Mouse (Mus musculus): ENCODE data around the gene Eif4h. TPM values are rescaled to one million over a fixed set of nuclear protein-coding genes. Genes with fewer than 3 reads are reported as not detected.
A peak's percentile ranks its signal among the peaks of the same experiment; 100 is the strongest.

Gene Eif4h
- polyA plus RNA-seq, 1 experiment from 2014 or later, result 401 TPM

- no peak overlapping the region for H3K4me3 ChIP-seq (ENCODE audit: low read depth, low read length)
- no peak for ATAC-seq (replicated peaks; ENCODE audit: low FRiP score)
- no peaks in the 10 kb centered on the region for H3K9me3 ChIP-seq (ENCODE audit: control insufficient read depth, low read length)
- H3K9ac ChIP-seq (ENCODE audit: low read depth, low read length), result no peak overlapping the region
- H3K27ac ChIP-seq (ENCODE audit: low read depth, low read length), result no peak overlapping the region
- H3K4me1 ChIP-seq (replicated peaks; ENCODE audit: control insufficient read depth, insufficient read depth, low read length), result no peaks in the 10 kb centered on the region; the same call in 1 of the 2 replicates
- 82% methylated on average over 12 of the region's 12 CpGs for WGBS
- DNase-seq (ENCODE audit: low spot score), result no peak
- H3K27me3 ChIP-seq (replicated peaks; ENCODE audit: control insufficient read depth, insufficient read depth, low read length), result no peaks in the 10 kb centered on the region
- no peaks in the 10 kb centered on the region for H3K36me3 ChIP-seq (ENCODE audit: control insufficient read depth, insufficient read depth, low read length)
- no peak overlapping the region for H3K4me2 ChIP-seq
These were observed 29.2 kb downstream of the Eif4h start for GRCm38 (mm10) chr5:134609916-134610643.

- Histone ChIP-seq H3K4me2 (no peak overlapping the region), H3K9ac (ENCODE audit: low read depth, low read length) (no peak overlapping the region), H3K9me3 (ENCODE audit: control insufficient read depth, low read length) (no peaks in the 10 kb centered on the region), H3K27me3 (replicated peaks; ENCODE audit: control insufficient read depth, insufficient read depth, low read length) (no peaks in the 10 kb centered on the region), H3K36me3 (ENCODE audit: control insufficient read depth, insufficient read depth, low read length) (no peaks in the 10 kb centered on the region), H3K27ac (ENCODE audit: low read depth, low read length) (no peak overlapping the region), H3K4me3 (ENCODE audit: low read depth, low read length) (no peak overlapping the region), H3K4me1 (replicated peaks; ENCODE audit: control insufficient read depth, insufficient read depth, low read length) (no peaks in the 10 kb centered on the region; the same call in 1 of the 2 replicates)
- DNase-seq (ENCODE audit: low spot score) (no peak), ATAC-seq (replicated peaks; ENCODE audit: low FRiP score) (no peak; the same call in 1 of the 2 replicates)
- WGBS, result 46% methylated on average over 5 of the region's 5 CpGs
These were observed 32.2 kb downstream of the Eif4h start for GRCm38 (mm10) chr5:134607121-134607520.

- Histone ChIP-seq H3K4me3 (ENCODE audit: low read depth, low read length) (no peak overlapping the region), H3K9me3 (ENCODE audit: control insufficient read depth, low read length) (no peaks in the 10 kb centered on the region), H3K4me1 (replicated peaks; ENCODE audit: control insufficient read depth, insufficient read depth, low read length) (no peaks in the 10 kb centered on the region), H3K36me3 (ENCODE audit: control insufficient read depth, insufficient read depth, low read length) (no peaks in the 10 kb centered on the region), H3K4me2 (no peak overlapping the region), H3K27ac (ENCODE audit: low read depth, low read length) (no peak overlapping the region), H3K27me3 (replicated peaks; ENCODE audit: control insufficient read depth, insufficient read depth, low read length) (no peaks in the 10 kb centered on the region), H3K9ac (ENCODE audit: low read depth, low read length) (no peak overlapping the region)
- DNase-seq (ENCODE audit: low spot score) (no peak), ATAC-seq (replicated peaks; ENCODE audit: low FRiP score) (0 out of 2 replicates have a peak, but pooled peaks have one; percentile 18)
These were observed 33.0 kb downstream of the Eif4h start for GRCm38 (mm10) chr5:134606314-134606713.

- DNase-seq (ENCODE audit: low spot score), result no peak
- Histone ChIP-seq H3K27me3 (replicated peaks; ENCODE audit: control insufficient read depth, insufficient read depth, low read length) (no peaks in the 10 kb centered on the region), H3K4me3 (ENCODE audit: low read depth, low read length) (no peak overlapping the region), H3K9me3 (ENCODE audit: control insufficient read depth, low read length) (no peaks in the 10 kb centered on the region), H3K27ac (ENCODE audit: low read depth, low read length) (no peak overlapping the region), H3K4me2 (no peak overlapping the region), H3K36me3 (ENCODE audit: control insufficient read depth, insufficient read depth, low read length) (no peaks in the 10 kb centered on the region), H3K9ac (ENCODE audit: low read depth, low read length) (no peak overlapping the region), H3K4me1 (replicated peaks; ENCODE audit: control insufficient read depth, insufficient read depth, low read length) (no peaks in the 10 kb centered on the region)
- WGBS, result 71% methylated on average over 11 of the region's 11 CpGs
- no peak for ATAC-seq (replicated peaks; ENCODE audit: low FRiP score)
These were observed 34.9 kb downstream of the Eif4h start for GRCm38 (mm10) chr5:134604376-134604775.

GRCm38 (mm10) chr5:134597711-134598110, 41.6 kb downstream of the Eif4h start:
- no peak overlapping the region for H3K4me2 ChIP-seq
- no peak overlapping the region for H3K27ac ChIP-seq (ENCODE audit: low read depth, low read length)
- no peaks in the 10 kb centered on the region for H3K27me3 ChIP-seq (replicated peaks; ENCODE audit: control insufficient read depth, insufficient read depth, low read length)
- peaks cover 5% of the 10 kb centered on the region for H3K4me1 ChIP-seq (replicated peaks; ENCODE audit: control insufficient read depth, insufficient read depth, low read length)
- WGBS, result 93% methylated on average over 10 of the region's 10 CpGs
- no peaks in the 10 kb centered on the region for H3K9me3 ChIP-seq (ENCODE audit: control insufficient read depth, low read length)
- no peak overlapping the region for H3K9ac ChIP-seq (ENCODE audit: low read depth, low read length)
- no peak overlapping the region for H3K4me3 ChIP-seq (ENCODE audit: low read depth, low read length)
- DNase-seq (ENCODE audit: low spot score), result no peak
- H3K36me3 ChIP-seq (ENCODE audit: control insufficient read depth, insufficient read depth, low read length), result peaks cover 43% of the 10 kb centered on the region
- no peak for ATAC-seq (replicated peaks; ENCODE audit: low FRiP score)

- Histone ChIP-seq H3K27me3 (replicated peaks; ENCODE audit: control insufficient read depth, insufficient read depth, low read length) (no peaks in the 10 kb centered on the region), H3K4me3 (ENCODE audit: low read depth, low read length) (no peak overlapping the region), H3K4me2 (0 out of 2 replicates have a peak overlapping the region, but pooled peaks have one; percentile 7), H3K9me3 (ENCODE audit: control insufficient read depth, low read length) (no peaks in the 10 kb centered on the region), H3K9ac (ENCODE audit: low read depth, low read length) (no peak overlapping the region), H3K4me1 (replicated peaks; ENCODE audit: control insufficient read depth, insufficient read depth, low read length) (peaks cover 12% of the 10 kb centered on the region), H3K36me3 (ENCODE audit: control insufficient read depth, insufficient read depth, low read length) (peaks cover 61% of the 10 kb centered on the region), H3K27ac (ENCODE audit: low read depth, low read length) (peak overlapping the region; percentile 61)
- ATAC-seq (replicated peaks; ENCODE audit: low FRiP score) (peak; percentile 96), DNase-seq (ENCODE audit: low spot score) (no peak)
- 41% methylated on average over 9 of the region's 9 CpGs for WGBS
These were observed 46.2 kb downstream of the Eif4h start for GRCm38 (mm10) chr5:134593093-134593492.

- H3K27ac ChIP-seq (ENCODE audit: low read depth, low read length), result peak overlapping the region; percentile 61; the same call in 1 of the 2 replicates
- 83% methylated on average over 11 of the region's 11 CpGs for WGBS
- DNase-seq (ENCODE audit: low spot score), result no peak
These were observed 47.2 kb downstream of the Eif4h start for GRCm38 (mm10) chr5:134592026-134592581.

GRCm38 (mm10) chr5:134589900-134590299, 49.4 kb downstream of the Eif4h start:
- 81% methylated on average over 3 of the region's 3 CpGs for WGBS
- H3K36me3 ChIP-seq (ENCODE audit: control insufficient read depth, insufficient read depth, low read length), result peaks cover 39% of the 10 kb centered on the region
- no peaks in the 10 kb centered on the region for H3K9me3 ChIP-seq (ENCODE audit: control insufficient read depth, low read length)

More at GRCm38 (mm10) chr5:134592026-134592581, 47.2 kb downstream of the Eif4h start:
- peaks cover 54% of the 10 kb centered on the region for H3K36me3 ChIP-seq (ENCODE audit: control insufficient read depth, insufficient read depth, low read length)
- no peaks in the 10 kb centered on the region for H3K9me3 ChIP-seq (ENCODE audit: control insufficient read depth, low read length)
- no peaks in the 10 kb centered on the region for H3K27me3 ChIP-seq (replicated peaks; ENCODE audit: control insufficient read depth, insufficient read depth, low read length)
- H3K4me3 ChIP-seq (ENCODE audit: low read depth, low read length), result no peak overlapping the region
- no peak overlapping the region for H3K9ac ChIP-seq (ENCODE audit: low read depth, low read length)
- ATAC-seq (replicated peaks; ENCODE audit: low FRiP score), result no peak
- H3K4me1 ChIP-seq (replicated peaks; ENCODE audit: control insufficient read depth, insufficient read depth, low read length), result peaks cover 12% of the 10 kb centered on the region
- H3K4me2 ChIP-seq, result no peak overlapping the region

More at GRCm38 (mm10) chr5:134589900-134590299, 49.4 kb downstream of the Eif4h start:
- ATAC-seq (replicated peaks; ENCODE audit: low FRiP score), result no peak
- H3K4me1 ChIP-seq (replicated peaks; ENCODE audit: control insufficient read depth, insufficient read depth, low read length), result peaks cover 15% of the 10 kb centered on the region
- no peak overlapping the region for H3K27ac ChIP-seq (ENCODE audit: low read depth, low read length)
- H3K4me2 ChIP-seq, result no peak overlapping the region
- DNase-seq (ENCODE audit: low spot score), result no peak
- no peak overlapping the region for H3K9ac ChIP-seq (ENCODE audit: low read depth, low read length)
- no peak overlapping the region for H3K4me3 ChIP-seq (ENCODE audit: low read depth, low read length)
- H3K27me3 ChIP-seq (replicated peaks; ENCODE audit: control insufficient read depth, insufficient read depth, low read length), result no peaks in the 10 kb centered on the region
